Mouse (Mus musculus): ENCODE results near the gene Nkx2-9.
A peak's percentile ranks its signal among the peaks of the same experiment; 100 is the strongest.

Gene Nkx2-9

DNA sequence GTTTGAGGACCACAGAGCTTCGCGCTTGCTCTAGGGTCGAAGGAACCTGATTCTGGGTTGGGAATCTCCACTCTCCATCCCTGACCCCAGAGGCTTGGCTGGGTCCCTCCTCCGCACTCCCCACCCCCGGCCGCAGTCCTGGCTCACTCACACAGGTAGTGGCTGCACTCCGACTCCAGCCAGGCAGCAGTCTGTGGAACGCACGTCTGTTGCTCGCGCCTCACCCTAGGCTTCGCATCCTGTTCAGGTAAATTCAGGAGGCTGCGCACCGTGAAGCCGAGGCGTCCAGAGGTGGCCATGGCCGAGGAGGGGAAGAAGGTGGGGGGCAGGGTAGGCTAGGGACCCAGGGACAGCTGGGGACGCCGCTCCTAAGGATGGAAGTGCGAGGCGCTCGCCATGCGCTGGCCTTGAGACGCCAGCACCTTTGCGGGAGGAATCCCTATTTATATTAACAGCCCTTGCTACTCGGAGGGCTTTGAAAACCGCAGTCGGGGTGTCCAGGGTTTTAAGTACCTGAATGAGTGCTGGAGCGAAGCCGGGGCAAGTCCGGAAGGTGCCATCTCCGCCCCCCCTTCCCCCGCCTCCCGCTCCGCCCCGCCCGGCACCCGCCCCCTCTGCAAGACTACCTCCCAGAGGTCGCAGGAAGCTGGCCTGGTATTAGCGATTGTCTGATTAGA, at the start of gene Nkx2-9:
TSS of gene Nkx2-9 (minus strand) at position 524 of the 677 bp plus-strand sequence.
- DNase-seq = no peak

DNA sequence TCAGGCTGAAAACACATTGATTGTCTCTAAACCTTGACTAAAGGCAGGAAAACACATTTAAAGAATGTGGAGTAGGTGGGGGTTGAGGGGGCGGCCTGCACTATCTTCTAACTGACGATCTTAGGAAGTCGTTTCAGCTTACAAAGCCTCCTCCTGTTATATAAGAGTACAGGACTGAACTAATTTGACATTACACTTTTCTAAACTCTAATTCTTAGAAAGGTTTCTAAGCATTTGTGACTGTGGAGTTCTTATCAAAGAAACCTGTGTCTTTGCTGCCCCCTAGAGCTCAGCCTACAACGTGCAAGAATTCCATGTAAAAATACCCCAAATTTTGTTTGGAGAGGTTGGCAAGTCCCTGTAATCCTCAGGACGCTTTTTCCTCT, 24.1 kb upstream of the Nkx2-9 start:
- peak; percentile 24 for DNase-seq

DNA sequence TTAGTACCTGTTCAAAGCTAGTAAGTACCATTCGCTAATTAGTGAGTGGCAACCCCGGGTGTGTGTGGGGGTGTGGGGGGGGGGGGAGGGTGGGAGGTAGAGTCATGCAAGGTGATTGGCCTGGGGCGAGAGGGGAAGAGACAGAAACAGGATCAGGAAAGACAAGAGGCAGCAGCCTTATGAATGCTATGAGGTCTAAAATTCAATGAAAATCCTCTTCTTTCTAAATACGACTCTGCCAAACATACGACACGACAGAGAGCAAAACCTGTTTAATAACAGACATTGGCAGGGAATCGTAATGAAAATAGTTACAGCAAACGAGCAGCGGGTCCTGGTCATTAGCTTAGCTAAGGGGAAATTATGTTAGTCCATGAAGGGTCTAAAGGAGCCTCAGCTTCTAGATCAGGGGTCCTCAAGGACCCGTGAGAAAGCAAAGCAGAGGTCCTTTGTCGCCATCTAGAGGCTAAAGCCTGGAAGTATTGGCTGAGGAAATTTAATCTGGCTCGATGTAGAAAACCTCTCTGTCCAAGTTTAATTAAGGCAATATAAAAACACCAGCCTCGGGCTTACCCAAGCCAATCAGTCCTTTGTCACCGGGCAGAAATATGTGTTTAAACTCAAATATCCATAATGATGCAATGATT, 23.6 kb upstream of the Nkx2-9 start:
- DNase-seq = peak; percentile 8

DNA sequence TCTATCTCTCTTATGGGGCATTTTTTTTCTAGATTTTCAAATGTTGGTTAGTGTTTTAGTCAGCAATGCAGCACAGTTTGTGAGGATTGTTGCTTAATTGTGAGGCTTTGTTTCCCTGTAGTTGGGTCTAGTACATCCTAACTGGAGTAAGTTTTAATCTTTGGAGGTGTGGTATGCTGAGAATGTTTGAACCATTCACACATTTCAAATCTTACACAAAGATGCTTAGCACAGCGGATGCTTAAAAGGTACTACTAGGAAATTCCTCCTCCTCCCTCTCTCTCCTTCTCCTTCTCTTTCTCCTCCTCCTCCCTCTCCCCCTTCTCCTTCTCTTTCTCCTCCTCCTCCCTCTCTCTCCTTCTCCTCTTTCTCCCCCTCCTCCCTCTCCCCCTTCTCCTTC, 3.0 kb upstream of the Nkx2-9 start:
- no peak for DNase-seq

DNA sequence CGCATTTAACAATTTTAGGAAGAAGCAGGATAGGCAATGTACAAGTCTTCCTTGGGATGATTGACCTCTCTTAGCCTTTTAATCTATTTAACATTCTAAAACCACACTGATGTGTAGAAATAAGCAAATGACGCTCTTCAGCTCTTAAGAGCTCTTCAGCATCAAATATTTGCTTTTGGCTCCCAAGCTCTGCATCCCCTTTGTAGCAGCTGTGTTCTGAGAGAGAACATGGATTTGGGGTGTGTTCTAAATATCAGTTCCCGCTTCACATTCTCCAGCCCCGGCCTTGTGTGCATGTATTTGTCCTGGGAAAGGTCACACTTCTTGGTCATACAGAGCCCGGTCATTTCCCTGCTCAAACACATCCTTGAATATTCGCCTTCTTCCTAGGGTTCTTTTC, 2.3 kb upstream of the Nkx2-9 start:
- no peak for DNase-seq

DNA sequence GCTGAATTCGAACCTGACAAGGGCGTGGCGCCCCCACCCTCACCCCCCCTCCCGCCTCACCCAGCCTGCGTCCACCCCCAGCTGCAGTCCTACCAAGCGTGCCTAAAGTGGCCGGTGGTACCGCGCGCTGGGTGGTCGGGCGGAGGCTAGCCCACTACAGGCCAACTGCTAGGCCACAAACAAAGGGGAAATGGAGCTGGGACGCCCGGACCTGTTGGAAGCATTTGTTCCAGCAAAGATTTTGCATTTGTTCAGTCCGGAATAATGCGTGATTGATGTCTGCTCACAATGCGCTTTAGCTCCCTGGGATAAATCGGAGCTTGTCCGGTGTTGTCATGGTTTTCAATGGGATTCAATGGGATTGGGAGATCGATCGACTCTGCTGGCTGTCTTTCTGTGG, 1.4 kb upstream of the Nkx2-9 start:
- DNase-seq = no peak

DNA sequence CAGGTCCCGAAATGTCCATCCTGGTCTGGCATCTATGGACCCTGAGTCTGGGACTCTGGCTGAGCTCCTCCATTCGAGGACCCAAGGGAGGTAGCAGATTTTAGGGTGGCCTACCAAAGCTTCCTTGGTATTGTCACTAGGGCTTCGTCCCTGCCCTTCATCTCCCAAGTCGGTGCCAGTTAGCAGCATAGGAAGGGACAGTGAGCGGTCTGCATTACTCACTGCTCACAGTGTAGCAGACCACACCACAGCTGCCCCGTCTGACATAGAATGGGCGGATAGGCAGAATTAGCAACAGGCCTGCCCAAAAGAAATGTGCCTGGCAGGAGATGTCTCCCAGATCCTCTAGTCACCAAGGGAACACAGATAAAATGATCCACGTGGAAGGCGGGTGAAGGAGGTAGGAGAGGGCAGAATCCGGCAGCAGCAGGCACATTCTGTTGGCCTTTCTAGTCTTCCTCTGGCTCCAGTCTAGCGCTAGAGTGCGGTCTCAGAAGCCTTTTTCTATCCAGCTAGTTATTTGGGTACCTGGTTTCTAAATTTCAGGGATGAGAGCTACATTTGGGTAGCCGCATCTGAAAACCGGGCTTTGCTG, 929 bp upstream of the Nkx2-9 start:
- no peak for DNase-seq

DNA sequence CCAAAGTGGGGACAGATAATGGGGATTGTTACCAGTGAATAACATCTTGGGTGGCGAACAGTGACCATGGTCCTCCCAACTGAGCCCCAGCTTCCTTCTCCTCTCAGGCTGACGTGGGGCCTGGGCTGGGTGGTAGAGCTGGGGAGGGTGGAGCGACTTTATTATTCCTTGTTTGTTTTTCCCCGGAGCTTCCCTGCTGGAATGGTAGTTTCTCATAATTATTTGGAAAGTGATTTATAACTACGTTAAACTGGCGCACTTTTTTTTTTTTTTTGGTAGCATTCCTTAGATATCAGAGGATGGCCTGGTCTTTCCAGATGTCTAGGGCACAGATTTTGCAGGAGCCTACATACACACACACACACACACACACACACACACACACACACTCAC, 350 bp upstream of the Nkx2-9 start:
- no peak for DNase-seq

DNA sequence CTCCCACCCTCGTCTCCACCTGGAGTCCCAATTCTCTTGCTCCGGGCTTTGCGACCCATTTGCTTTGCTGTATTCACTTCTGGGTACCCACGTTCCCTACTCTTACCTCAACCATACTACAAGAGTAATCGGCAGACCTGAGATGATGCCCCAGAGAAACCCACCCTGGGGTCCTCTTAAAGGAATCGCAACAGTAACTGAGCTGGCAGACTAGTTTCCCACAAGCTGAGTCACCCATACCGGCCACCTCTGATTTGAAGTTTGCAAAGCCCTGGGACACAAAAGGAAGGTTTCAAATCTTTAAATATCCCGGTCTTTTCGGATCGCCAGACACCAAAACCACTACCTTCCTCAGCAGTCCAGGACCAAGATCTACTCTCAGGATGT, 742 bp downstream of the Nkx2-9 start:
- DNase-seq = no peak

DNA sequence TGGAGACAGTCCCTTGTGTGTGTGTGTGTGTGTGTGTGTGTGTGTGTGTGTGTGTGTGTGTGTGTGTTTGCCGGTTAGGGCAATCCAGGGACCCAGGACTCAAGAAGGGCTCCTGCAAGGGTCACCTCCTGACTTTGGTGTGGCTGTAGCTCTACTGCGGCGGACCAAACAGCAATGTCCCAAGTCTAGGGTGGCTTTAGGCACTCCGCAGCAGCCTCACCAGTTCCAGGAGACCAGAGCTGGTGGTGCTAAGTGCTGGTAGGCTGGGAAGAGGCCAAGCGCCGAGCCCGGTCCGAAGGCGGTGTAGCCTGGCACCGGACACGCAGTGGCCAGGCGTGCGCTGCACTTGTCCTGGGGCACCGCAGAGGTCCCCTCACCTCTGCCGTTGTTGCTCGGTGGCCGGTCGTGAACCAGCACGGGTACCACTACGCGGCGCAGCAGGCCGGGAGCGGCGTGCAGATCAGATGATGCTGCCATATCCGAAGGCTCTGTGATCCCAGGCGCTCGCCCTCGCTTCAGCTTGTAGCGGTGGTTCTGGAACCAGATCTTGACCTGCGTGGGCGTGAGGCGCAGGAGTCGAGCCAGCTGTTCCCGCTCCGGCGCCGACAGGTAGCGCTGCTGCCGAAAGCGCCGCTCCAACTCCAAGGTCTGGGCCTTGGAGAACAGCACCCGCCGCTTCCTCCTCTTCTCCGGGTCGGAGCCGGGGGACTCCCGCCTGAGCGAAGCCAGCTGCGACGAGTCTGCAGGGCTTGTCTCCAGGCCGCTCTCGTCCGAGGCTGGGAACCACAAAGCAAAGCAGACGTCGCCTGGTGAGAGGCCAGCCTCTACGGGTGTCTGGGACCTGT, 1.4 kb downstream of the Nkx2-9 start:
- no peak for DNase-seq

DNA sequence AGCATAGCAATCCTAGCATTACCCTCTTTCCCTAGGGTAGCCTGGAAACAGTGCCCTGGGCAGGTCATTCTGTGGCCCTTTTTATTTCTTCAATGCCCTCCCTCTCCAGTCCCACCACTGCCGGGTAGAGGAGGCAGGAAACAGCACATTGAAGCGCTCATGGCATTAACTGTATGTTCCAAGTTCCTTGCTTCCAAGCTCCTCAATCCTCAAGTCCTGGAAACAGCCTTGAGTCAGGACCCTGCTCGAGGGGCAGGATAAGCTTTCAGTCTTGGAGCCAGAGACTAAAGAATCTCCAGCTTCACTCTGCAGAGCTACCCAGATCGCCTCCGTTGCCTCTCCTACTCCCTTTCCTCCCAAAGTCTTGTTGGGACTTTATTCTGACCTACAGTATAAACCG, 2.2 kb downstream of the Nkx2-9 start:
- no peak for DNase-seq

DNA sequence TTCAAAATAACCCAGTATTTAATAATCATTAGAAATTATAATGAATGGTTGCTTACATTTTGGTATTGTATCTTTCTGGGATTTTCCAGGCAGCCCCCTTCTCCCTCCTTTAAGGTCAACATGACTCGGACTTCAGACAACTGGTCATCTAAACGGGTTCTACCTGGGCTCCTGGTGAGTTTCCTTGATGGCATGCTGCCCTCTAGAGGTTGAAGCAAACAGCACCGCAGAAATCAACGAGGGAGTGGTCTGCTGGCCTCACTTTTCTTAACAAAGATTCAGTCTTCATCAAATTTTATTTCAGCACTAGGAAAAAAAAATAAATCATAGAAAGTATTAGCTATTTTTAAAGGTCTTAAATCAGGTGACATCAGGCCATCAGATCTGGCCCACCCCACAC, 21.4 kb downstream of the Nkx2-9 start:
- no peak for DNase-seq

DNA sequence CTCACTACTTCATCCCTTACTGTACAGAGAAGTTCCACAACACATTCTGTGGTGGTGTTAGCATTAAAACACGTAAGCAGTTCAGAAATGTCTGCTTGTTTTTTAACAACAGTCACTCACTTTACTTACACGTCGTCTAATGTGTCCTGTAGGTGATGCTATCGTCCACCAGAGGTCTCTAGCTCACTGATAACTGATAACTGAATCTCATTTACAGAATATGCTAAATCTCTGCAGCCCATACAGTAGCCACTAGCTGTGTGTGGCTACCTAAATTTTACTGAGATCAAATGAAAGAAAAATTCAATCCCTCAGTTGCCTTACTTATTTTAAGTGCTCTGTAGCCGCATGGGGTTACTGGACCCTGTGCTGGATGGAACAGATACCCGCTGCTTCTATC, 25.3 kb downstream of the Nkx2-9 start:
- DNase-seq = no peak
